Mouse (Mus musculus) thymus, postnatal 25 days (tissue): Measurements from ENCODE around the gene Abtb1.

Experiments
- DNase-seq: peaks from one replicate; pipeline ENCODE4 v3.0.0; 2022

Gene Abtb1

DNA sequence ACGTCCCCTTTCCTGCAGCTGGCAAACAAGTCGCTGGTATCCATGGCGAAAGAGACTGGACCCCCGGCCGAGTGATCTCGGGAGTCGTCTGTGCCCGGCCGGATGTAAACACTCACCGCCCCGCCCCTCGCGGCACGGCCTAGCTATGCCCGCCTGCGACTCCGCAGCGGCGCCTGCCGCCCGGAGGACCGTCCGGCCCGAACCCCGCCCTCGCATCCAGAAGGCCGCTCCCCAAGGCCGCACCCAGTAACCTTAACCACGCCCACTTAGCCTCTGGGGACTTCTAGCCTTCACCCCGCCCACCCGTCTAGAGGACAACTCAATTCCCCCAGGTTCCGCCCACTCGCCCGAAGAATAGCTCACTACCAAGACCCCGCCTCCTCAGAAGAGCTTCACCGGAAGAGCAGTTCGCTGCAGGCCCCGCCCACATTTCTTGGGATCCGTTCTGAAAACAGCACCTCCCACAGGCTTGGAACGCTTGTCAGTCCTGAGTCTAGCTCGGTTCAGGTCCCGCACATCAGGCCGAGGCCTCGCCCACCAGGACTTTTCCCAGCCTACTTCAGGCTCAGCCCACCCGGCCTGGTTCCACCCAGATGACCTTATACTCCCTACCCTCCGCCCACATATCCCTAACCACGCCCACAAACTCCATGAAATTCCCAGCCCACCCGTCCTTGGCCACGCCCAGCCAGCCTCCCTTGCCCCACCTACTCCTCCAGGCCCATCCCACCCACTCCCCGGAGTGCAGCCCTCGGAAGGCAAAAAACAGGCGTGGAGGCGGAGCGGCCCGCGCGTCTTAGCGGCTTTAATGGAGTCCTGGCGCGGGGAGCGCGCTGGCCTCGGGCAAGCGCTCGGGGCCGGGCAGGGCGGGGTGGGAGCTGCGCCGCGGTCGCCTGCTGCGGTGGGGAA lies at the start of gene Abtb1:
TSS of gene Abtb1 (minus strand) at position 204 of the 909 bp plus-strand sequence.
- DNase-seq, result peak; percentile 95

DNA sequence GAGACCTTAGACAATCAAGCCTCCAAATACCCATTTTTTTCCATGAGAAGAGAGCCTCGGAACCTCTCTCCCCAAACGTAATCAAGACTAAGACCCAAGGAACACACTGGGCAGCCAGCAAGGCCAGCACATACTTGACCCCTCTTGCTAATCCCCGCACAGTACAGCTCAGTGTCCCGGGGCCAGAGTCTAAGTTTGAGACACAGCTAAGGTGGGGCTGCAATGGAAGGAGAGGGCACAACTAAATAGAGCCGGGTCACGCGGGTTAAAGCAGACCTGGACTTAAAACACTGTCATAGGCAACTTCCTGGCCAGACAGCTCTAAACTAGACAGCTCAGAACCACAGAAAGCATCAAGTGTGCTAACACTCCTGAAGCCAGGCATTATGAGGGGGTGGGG lies 49.0 kb upstream of the Abtb1 start:
- no peak for DNase-seq

DNA sequence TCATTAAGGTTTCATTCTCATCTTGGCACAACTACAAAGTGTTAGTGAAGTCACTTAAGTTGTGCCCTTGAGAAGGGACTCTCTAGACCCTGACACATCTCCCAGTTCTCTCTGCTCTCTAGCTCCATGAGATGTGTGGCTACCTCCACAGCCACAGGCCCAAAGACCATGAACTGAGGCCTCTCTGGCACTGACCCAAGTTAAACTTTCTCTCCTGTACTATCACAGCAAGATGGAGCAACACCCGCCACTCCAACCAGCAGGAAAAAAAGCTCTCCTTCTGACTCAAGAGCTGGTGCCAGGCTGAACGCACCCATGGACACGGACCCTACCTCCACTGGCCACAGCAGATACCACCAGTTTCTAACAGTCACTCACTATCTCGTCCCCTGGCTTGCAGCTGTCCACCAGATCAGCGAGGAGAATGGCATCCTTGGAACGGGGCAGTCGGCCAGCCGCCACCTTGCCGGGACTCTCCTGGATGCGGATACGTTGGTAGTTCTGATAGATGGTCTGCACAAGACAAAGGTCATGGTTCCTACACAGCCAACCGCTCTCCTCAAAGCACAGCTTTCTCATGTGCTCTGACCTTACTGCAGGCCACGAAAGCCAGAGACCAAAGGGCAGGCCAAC lies 47.7 kb upstream of the Abtb1 start:
- no peak for DNase-seq

DNA sequence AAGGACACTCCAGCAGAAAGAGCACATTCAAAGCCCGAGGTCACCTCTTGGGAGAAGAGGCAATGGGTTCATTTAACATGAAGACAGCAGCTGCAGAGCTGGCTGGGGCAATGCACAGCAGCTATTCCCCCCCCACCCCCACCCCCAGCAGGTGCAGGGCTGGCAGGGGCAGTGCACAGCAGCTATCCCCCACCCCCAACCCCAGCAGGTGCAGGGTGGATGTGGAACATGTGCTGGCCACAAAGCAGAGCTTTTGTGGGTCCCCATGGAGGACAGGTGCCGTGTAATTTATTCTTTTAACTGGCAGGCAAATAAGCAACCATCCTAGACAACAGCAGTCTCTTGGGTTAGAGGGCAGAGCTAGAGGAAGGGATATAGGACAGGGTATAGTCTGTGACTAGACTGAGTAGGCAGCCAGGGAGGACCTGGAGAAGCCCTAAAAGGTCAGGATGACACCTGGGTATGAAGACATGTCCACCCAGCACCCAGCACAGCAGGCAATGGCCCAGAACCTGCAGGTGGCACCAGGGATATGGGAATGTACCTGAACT lies 44.7 kb upstream of the Abtb1 start:
- peak; percentile 80 for DNase-seq

DNA sequence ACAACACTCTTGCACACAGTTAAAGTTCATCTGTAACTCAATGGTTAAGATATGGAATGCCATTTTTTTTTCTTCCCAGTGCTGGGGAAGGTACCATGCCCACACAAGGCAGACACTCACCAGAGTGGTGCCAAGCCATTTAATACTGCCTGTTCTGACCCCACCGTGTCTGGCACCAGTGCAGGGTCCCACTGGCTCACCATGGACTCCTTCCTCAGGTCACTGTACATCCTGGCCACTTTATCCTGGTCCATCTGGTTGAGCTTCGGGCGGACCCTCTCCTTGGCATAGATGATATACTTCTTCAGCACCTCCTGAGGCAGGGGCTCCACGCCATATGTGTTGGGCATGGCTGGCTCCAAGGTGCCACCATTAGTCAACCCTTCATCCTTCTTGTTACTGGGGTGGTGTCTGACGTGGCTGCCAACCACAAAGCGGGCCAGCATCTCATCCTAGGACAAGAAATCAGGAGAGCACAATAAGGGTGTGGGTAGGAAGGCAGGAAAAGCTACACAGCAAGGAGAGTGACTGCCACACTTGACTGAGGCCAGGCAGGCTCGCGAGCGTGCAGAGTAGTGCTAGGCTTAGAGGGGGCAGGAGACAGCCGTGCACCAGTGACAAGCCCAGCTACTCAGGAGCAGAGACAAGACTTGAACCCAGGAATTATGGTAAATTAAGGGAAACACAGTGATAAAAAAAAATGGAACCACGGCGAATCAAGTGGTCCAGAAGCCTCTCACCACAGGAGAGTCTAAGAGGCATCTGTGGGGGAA lies 44.0 kb upstream of the Abtb1 start:
- DNase-seq, result no peak

GRCm38 (mm10) chr6:88884690-88885089 lies 42.9 kb upstream of the Abtb1 start:
- DNase-seq, result no peak

DNA sequence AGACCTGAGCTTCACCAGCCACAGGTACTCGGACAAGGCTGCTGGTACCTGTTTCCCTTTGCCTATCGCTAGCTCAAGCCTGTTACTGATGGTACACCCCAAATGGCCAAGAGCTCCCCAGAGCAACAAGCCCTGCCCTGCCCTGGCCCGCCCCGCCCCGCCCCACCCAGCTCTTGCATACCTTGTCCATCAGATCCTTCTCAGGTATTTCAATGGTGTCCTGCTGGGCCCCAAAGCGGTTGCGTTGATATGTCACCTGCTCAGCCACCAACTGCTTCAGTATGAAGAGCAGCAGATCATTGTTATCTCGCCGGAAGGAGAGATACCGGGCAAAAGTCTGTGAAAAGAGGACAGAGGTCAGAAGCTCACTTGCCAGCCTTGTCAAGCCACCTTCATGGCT lies 42.4 kb upstream of the Abtb1 start:
- no peak for DNase-seq

DNA sequence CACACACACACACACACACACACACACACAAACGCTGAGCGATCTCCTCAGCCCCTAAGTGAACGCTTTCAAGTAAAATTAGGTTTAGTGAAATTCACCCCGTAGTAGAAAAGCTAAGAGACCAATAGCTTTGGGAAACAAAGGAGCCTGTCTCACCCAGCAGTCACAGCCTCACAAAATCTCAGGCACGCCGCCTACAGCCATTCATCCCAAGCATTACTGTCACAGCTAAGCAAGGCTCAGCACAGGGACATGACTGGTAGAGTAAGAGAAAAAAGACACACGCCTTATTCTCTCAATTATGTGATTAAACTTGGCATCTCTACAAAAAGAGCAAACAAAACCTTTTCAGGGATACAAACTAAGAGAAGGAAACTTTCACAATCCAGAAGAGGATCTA lies 39.5 kb upstream of the Abtb1 start:
- no peak for DNase-seq

DNA sequence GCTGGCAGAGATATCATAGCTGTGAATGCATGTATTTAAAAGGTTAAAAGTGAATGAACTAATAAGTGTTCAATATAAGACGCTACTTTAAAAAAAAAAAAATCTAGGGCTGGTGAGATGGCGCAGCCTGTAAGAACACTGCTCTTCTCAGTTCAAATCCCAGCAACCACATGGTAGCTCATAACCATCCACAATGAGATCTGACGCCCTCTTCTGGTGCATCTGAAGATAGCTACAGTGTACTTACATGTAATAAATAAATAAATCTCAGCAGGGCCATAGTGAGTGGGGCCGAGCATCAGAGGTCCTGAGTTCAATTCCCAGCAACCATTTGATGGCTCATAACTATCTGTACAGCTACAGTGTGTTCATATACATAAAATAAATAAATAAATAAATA lies 37.7 kb upstream of the Abtb1 start:
- no peak for DNase-seq

GRCm38 (mm10) chr6:88874868-88875508 lies 33.2 kb upstream of the Abtb1 start, which contains the start of gene Podxl2:
Gene Podxl2, minus strand, starts transcription at chr6:88875044.
- DNase-seq, result peak; percentile 78

GRCm38 (mm10) chr6:88873965-88874867 lies 32.4 kb upstream of the Abtb1 start:
- DNase-seq, result peak; percentile 32

DNA sequence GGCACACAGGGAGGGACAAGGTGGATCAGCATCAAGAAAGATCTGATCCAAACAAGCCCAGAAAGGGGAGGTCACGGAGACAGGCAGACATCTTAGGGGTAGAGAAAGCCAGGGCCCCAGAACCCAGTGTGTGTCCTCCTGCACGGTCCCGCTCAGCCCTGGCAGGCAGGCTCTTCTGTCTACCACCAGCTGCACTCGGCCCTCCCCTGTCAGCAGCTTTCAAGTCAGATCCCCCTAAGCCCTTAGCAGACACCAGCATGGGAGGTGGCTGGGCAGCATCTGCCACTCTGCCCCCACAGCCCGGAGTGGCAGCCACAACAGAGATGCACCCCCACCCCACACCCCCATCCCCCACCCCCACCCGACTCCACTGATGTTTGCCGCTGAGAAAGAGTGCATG lies 31.0 kb upstream of the Abtb1 start:
- DNase-seq, result peak; percentile 51

GRCm38 (mm10) chr6:88871546-88871945 lies 29.8 kb upstream of the Abtb1 start:
- DNase-seq, result no peak

GRCm38 (mm10) chr6:88870594-88870993 lies 28.8 kb upstream of the Abtb1 start:
- no peak for DNase-seq

GRCm38 (mm10) chr6:88869459-88869858 lies 27.7 kb upstream of the Abtb1 start:
- no peak for DNase-seq

- no peak for DNase-seq
These were observed 23.9 kb upstream of the Abtb1 start for GRCm38 (mm10) chr6:88865704-88866103.

- DNase-seq, result peak; percentile 33
These were observed 19.1 kb upstream of the Abtb1 start for GRCm38 (mm10) chr6:88860914-88861313.

GRCm38 (mm10) chr6:88858341-88858740 lies 16.6 kb upstream of the Abtb1 start:
- no peak for DNase-seq

DNA sequence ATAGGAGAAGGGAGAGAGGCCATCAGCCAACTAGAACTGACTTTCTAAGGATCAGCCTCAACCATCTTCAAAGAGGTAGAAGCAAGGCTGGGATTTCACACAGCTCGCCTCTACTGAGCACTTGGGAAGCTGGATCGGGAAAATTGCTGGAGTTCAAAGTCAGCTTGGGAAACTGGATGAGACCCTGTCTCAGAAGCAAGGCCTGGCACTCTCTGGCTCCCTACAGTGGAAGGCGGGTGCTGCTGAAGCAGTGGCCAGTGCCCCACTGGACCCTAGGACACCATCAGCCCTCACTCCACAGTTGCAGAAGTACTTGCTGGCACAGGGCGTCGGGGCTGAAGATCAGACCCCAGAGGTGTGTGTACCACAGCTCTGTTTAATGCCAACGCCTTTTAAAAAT lies 16.0 kb upstream of the Abtb1 start:
- DNase-seq, result no peak

DNA sequence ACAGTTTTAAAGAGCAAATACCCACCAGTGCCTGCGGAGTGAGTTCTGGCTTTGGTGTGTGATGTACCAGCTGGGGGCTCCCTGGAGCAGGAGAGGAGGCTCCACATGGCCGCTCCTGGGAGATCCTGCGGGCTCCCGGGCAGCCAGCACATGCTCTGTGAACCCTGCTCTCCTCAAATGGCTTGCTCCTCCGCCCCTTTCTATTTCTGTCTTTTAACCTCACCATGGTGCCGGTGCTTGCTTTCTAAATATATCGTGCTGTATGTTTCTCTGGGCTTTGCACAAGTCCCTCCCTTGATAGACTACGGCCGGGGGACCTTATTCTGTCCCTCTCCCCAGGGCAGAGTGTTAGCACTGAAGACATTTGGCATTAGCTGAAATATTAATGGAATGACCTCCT lies 15.5 kb upstream of the Abtb1 start:
- DNase-seq, result no peak

DNA sequence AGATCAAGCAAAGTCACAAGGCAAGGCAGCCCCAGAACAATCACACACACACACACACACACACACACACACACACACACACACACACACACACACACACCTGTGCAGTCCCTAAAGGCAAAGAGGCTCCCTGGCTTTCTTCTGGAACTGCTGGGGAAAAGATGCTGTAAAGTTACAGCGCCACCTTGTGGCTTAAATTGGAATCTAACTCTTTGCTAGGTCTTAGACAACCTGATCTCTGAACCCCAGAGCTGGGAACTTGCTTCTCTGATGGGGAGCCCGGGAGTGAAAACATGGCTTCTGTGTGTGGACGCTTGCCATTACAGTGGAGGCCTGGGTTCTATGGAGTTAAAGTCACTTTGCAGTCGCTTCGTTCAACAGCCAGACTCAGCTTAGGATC lies 13.9 kb upstream of the Abtb1 start:
- peak; percentile 50 for DNase-seq

- DNase-seq, result no peak
These were observed 12.7 kb upstream of the Abtb1 start for GRCm38 (mm10) chr6:88854509-88854908.
